Mouse (Mus musculus): ENCODE data around the gene Slc22a22.

GRCm38 (mm10) chr15:57457374-57457773 lies 20.1 kb downstream of the Slc22a22 start:
- no peak for TF ChIP-seq CTCF (conservative IDR thresholded peaks at IDR 0.05; ENCODE audit: insufficient read depth, insufficient read length, low read depth, low read length)
- no peak for TF ChIP-seq POLR2A (IDR thresholded peaks at IDR 0.05; ENCODE audit: low read depth, low read length)
